Mouse (Mus musculus) Patski (cell line): ENCODE data around the gene Sytl2. TPM values are rescaled to one million over a fixed set of nuclear protein-coding genes. Genes with fewer than 3 reads are reported as not detected.

Experiments
- ATAC-seq: fragments of 100-300 bp; one replicate; pipeline ENCODE4 v1.8.0; 2021
- CTCF ChIA-PET: fragments of 350-600 bp; sonication (Branson Sonifier 250); formaldehyde crosslinking; loops from one replicate; lab custom pipeline; 2022; ENCODE audit warnings: inconsistent platforms; lab: Charles Lee
- POLR2A ChIA-PET: fragments of 350-600 bp; sonication (Branson Sonifier 250); formaldehyde crosslinking; loops from one replicate; lab custom pipeline; 2022; ENCODE audit warnings: antibody characterized with exemption, inconsistent platforms; lab: Charles Lee
- DNase-seq: peaks from one replicate; pipeline ENCODE4 v3.0.0-alpha.2; 2011; ENCODE audit warnings: low read depth, low spot score
- H3K27me3 ChIP-seq: fragments of 371-371 bp; one replicate; pipeline ENCODE4 v1.5.1; 2021
- CTCF ChIP-seq: fragments of 100-300 bp; IDR thresholded peaks from one replicate; pipeline ENCODE4 v1.5.1; 2021
- in situ Hi-C: fragments of 300-500 bp; cut with MboI; formaldehyde crosslinking; loops from 3 replicates; pipeline ENCODE4 v1.11.1; 2018; ENCODE audit warnings: low pct_unique_long_range_greater_than_20kb, mixed read lengths
- polyA plus RNA-seq: library from polyadenylated mRNA; unstranded; gene quantifications from one replicate; pipeline ENCODE4 v1.2.3, GENCODE M21; 2021

Gene Sytl2
- polyA plus RNA-seq, 1 experiment from 2014 or later = 214 TPM

DNA sequence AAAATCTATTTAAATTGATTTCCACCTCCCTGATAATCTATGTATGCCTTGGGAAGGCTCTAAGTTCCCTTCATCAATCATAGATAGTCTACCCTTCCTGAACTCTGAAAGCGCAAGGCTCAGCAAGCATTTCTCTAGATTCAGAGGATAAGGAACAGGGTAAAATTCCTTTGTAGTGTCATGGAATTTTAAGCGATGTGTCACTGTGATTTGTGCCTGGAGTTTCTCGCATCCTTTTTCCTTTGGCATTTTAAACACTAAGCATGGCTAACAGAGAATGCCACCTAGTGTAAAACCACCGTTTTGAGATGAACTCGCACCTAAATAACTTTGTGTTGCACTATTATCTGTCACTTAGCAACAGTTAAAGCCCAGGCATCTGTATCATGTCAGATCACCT, 93.9 kb downstream of the Sytl2 start:
- no peaks in the 10 kb centered on the region for H3K27me3 ChIP-seq
- ChIA-PET POLR2A (no interaction called here), CTCF (interaction anchor here (0.8 to 1.9 kb wide), 5 partner anchors 8 to 129 kb away, joined by 3 to 5 read pairs (median 5); no protein-coding TSS in a partner anchor)
- DNase-seq = no peak
- peak; percentile 30 for TF ChIP-seq CTCF
- peak; percentile 74 for ATAC-seq
- in situ Hi-C loops = no loop called here

DNA sequence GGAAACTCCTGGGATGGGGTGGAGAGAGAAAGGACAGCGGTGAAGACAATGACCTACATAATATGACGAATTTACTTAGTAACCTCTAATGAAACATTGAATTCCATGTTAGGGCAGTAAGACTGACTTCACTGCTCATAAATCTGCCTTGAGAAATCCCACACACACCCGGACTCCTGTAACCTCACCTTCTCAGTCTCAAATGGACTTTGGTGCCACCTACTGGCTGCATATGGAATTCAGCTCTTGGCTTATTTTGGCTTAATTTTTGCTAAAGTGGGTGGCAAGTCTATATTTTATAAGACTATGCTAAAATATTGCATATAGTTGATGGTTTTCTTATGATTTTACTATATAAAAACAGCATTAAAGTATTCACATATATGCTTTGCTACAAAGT, 107.9 kb downstream of the Sytl2 start:
- peak; percentile 89 for TF ChIP-seq CTCF
- peak; percentile 56 for DNase-seq
- H3K27me3 ChIP-seq = no peaks in the 10 kb centered on the region
- CTCF ChIA-PET = interaction anchor here (0.8 to 1.9 kb wide), 10 partner anchors 9 to 131 kb away, joined by 3 to 7 read pairs (median 4); no protein-coding TSS in a partner anchor
- ATAC-seq = peak; percentile 99
- POLR2A ChIA-PET = no interaction called here
- in situ Hi-C loops = no loop called here

DNA sequence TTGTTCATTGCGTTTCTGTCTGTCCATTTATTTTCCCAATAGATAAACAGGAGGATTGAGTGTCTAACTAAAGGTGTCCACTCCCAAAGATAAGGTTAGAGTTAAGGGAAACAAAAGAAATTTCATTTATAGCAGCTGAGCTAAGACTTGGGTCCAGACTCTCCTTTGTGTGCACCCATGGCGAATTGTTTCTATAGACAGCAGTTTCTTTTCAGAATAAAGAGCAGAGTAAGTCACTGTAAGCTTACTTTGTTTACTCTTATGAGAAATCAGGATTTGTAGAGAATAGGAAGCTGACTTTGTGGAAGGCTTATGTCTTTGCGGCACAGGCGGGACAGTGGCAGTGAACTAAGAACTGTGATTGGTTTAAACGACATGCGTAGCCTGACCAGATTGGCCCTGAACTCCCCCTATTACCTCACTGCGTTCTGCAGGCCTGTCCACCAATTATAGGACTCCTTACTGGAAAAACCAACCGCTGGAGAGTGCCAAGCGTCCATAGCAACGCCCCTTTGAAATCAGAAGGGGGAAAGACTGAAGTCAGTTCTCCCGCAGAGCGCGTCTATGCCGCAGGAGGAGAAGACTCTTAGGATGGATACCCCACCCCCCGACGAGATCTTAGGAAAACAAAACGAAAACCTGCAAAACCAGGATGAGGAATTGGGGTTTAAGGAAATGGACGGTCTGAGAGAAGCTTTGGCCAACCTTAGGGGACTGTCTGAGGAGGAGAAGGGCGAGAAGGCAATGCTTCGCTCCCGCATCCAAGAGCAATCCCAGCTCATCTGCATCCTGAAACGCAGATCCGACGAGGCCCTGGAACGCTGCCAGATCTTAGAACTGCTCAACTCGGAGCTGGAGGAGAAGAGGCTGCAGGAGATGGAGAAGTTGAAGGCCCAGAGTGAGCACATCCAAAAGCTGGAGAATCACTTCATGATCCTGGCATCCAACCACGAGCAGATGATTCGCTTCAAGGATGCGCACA, 124.3 kb downstream of the Sytl2 start, which contains the start of gene Ccdc89:
TSS of gene Ccdc89 (plus strand) at position 558 of the 982 bp plus-strand sequence.
- DNase-seq = no peak
- no peak for TF ChIP-seq CTCF
- CTCF ChIA-PET = interaction anchor here (1.1 to 1.3 kb wide), 2 partner anchors 10 to 16 kb away, joined by 5 read pairs; no protein-coding TSS in a partner anchor
- peaks cover 6% of the 10 kb centered on the region for H3K27me3 ChIP-seq
- POLR2A ChIA-PET = no interaction called here
- peak; percentile 98 for ATAC-seq
- in situ Hi-C loops = loop anchor here (25.0 kb wide), 1 partner anchor 439 kb away; the partner anchor contains the start of gene Eed

DNA sequence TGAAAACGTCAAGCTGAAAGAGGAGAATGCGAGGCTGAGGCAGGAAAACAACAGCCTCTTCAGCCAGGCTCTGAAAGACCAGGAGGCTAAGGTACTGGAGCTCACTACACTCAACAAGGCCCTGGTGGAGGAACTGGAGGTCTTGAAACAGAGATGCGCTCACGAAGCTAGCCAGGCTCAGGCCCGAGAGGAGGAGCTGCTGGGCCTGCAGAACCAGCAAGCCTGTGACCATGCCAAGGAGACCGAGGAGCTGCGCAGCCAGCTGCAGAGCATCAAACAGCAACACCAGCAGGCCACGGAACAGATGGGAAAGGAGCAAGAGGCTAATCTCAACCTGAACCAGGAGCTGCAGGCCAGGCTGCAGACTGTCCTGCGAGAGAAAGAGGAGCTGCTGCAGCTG, 125.0 kb downstream of the Sytl2 start:
- DNase-seq = no peak
- in situ Hi-C loops = loop anchor here (25.0 kb wide), 1 partner anchor 440 kb away; the partner anchor contains the start of gene Eed

DNA sequence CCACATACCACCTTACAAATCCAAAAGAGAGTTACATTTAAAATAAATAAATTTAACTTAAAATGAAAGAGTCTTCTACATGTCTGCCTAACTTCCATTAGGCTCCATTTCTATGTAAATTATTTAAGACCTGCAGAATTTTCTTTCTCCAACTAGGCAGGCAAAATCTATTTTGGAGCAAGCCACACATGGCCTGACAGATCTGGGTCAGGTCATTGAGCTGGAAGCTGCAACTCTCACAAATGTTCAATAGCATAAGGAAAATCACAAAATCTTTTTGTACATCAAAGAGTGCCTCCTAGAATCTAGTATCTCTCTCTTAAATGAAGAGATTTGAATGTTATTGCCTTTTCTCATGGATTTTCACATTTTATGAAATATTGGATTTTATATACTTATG, 130.2 kb downstream of the Sytl2 start:
- no peak for DNase-seq
- ChIA-PET CTCF (no interaction called here), POLR2A (no interaction called here)
- in situ Hi-C loops = loop anchor here (25.0 kb wide), 1 partner anchor 445 kb away; the partner anchor contains the start of gene Eed
- H3K27me3 ChIP-seq = peaks cover 17% of the 10 kb centered on the region
- TF ChIP-seq CTCF = no peak
- no peak for ATAC-seq

More for the DNA sequence above, 125.0 kb downstream of the Sytl2 start:
- H3K27me3 ChIP-seq = peaks cover 6% of the 10 kb centered on the region
- POLR2A ChIA-PET = no interaction called here
- ATAC-seq = no peak
- CTCF ChIA-PET = interaction anchor here (1.1 to 1.3 kb wide), 2 partner anchors 9 to 17 kb away, joined by 5 read pairs; no protein-coding TSS in a partner anchor
- TF ChIP-seq CTCF = no peak

DNA sequence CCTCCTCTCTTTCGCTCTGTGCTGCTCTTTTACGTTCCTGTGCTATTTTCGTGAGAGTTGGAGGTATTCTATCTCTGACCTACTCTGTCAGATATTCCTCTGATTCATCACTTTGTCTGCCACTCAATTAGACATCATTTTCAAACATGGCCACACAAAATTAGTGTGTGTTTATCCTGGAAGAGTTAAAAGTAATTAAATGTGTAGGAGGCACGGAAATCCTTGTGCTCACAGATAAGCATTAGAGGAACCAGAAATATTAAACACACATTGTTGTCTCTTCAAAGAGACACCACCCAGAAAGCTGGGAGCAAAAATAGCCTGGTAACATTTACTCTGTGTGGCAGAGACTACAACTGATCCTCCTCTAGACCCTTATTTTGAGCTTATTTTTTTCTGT, 138.0 kb downstream of the Sytl2 start:
- H3K27me3 ChIP-seq = no peaks in the 10 kb centered on the region
- no peak for ATAC-seq
- no peak for DNase-seq
- in situ Hi-C loops = loop anchor here (25.0 kb wide), 1 partner anchor 453 kb away; the partner anchor contains the start of gene Eed
- CTCF ChIA-PET = no interaction called here
- POLR2A ChIA-PET = interaction anchor here (1.3 kb wide), 1 partner anchor 11 kb away, joined by 3 read pairs; no protein-coding TSS in a partner anchor
- TF ChIP-seq CTCF = no peak

DNA sequence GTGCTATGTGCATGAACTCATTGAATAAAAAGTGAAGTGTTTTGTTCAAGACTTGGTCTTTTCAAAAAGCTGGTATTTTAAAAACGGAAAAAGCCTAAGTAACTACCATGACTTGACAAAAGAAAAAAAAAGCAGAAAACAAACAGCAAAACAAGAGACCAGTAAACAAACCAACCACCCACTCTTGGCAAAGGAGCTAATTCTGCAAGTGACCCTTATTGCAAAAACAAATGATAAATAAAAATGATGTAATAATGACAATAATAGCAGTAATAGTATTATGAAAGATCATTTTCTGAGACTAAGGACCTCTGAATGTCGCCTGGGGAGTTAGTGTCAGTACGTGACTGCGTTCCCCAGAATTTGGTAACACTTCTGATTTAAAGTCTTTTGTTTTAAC, 140.0 kb downstream of the Sytl2 start:
- POLR2A ChIA-PET = interaction anchor here (1.1 kb wide), 1 partner anchor 44 kb away, joined by 3 read pairs; no protein-coding TSS in a partner anchor
- TF ChIP-seq CTCF = no peak
- in situ Hi-C loops = loop anchor here (25.0 kb wide), 1 partner anchor 455 kb away; the partner anchor contains the start of gene Eed
- ATAC-seq (no peak), DNase-seq (no peak)
- H3K27me3 ChIP-seq = no peaks in the 10 kb centered on the region
- CTCF ChIA-PET = interaction anchor here (1.0 to 1.1 kb wide), 2 partner anchors 14 to 134 kb away, joined by 3 to 4 read pairs; no protein-coding TSS in a partner anchor

DNA sequence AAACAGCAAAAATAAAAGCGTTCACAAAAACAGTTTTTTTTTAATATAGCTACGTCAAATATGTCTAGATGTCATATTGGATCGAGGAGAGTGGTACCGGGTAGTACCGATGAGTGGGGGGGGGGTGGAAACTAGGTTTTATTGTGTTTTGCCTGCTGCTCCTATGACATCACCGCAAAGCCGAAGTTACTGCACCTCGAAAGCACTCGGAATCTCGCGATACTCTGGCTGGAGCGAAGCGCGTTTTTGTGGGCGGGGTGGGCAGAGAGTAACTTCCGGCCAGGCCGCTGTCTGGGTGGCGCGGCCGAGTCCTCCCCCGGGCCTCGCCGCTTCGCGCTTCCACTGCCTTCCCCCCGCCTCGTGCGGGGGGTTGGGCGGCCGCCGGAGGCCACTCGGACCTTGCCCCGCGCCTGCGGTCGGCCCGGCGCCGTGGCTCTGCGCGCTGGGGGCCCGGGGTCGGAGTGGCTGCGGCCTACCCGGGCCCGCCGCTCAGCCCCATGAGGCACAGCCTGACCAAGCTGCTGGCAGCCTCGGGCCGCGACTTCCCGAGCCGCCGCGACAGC, 140.5 kb downstream of the Sytl2 start, which contains the start of gene Crebzf:
TSS of gene Crebzf (plus strand) at position 212 of the 563 bp plus-strand sequence.
- ChIA-PET CTCF (interaction anchor here (1.0 to 1.1 kb wide), 2 partner anchors 15 to 135 kb away, joined by 3 to 4 read pairs; no protein-coding TSS in a partner anchor), POLR2A (interaction anchor here (0.9 to 2.3 kb wide), 6 partner anchors 14 to 238 kb away, joined by 3 to 9 read pairs (median 4); partner anchors contain the start of gene Tmem126a)
- TF ChIP-seq CTCF = no peak
- DNase-seq (peak; percentile 85), ATAC-seq (peak; percentile 95)
- no peaks in the 10 kb centered on the region for H3K27me3 ChIP-seq
- in situ Hi-C loops = loop anchor here (25.0 kb wide), 1 partner anchor 455 kb away; the partner anchor contains the start of gene Eed
